Mouse (Mus musculus): Measurements from ENCODE around the gene Fbxw11.

- TF ChIP-seq CTCF (IDR thresholded peaks at IDR 0.05; ENCODE audit: extremely low read depth, insufficient read depth, insufficient read length, insufficient replicate concordance) (no peak), POLR2A (IDR thresholded peaks at IDR 0.05; ENCODE audit: low read depth, low read length) (no peak)
Observed at GRCm38 (mm10) chr11:32636275-32636674, 6.2 kb upstream of the Fbxw11 start.
